Mouse (Mus musculus): ENCODE results near the gene Cemip2. TPM values are rescaled to one million over a fixed set of nuclear protein-coding genes. Genes with fewer than 3 reads are reported as not detected.
A peak's percentile ranks its signal among the peaks of the same experiment; 100 is the strongest.

The Cemip2 gene
- polyA plus RNA-seq, 1 experiment from 2014 or later = 51.7 TPM

DNA sequence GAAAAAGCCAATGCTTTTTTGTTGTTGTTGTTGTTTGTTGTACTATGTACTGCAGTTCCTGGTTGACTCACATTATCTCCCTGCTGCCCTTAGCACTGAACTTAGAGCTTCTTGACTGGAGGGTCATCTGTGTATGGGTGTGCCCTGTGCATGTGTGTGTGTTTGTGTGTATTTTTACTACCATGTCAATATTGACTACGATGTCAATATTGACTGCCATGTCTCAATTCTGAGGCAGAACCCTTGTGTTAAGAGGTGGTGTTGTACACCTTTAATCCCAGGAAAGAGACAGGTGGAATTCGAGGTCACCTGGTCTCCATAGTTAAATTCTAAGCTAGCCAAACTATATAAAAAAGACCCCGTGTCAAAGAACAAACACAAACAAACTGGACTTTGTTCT lies 5.6 kb downstream of the Cemip2 start:
- no peaks in the 10 kb centered on the region for H3K9me3 ChIP-seq (replicated peaks)
- H3K27me3 ChIP-seq (ENCODE audit: low read depth, poor library complexity, severe bottlenecking) = no peaks in the 10 kb centered on the region
- no peak overlapping the region for H3K4me3 ChIP-seq
- DNase-seq (ENCODE audit: low spot score) = no peak
- H3K27ac ChIP-seq = no peak overlapping the region
- H3K4me1 ChIP-seq = peaks cover 63% of the 10 kb centered on the region
- H3K36me3 ChIP-seq = no peaks in the 10 kb centered on the region
- WGBS = 83% methylated on average over 3 of the region's 3 CpGs

DNA sequence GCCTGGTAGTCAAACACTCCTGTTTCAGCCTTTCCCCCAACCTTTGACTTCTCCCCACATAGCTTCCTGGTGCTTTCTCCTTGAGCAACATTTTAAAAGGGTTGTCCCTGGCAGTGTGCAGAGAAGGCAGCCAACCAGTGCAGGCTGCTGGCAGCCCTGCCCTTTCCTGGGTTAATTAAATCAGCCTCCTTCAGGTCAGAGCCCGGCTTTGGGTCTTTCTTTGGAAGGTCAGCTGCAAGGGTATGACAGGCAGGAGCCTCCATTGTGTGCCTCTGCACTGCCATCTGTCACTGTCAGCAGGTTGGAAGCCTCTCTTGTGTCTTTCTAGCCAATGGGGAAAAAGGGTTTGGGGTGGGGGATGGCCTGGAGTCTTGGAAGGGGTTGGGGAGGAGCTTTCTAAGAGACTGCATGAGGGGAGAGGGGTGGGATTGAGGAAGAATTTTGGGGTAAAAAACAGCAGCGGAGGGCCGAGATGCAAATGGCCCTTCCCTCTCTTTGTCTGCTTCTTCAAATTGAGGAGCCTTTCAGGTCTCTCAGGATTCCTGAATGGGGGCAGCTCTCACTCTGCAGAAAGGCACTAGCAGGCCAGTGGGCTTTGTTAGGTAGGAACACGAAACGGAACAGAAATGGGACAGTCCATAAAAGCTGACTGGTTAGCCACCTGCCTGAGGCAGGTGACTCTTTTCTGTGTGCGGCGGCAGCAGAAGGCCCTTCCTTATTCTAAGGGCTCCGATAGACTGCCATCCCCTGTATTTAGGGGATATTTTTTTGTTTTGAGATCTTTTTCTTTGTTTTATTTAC lies 6.4 kb downstream of the Cemip2 start:
- peaks cover 61% of the 10 kb centered on the region for H3K4me1 ChIP-seq
- 20% methylated on average over 8 of the region's 8 CpGs for WGBS
- H3K27me3 ChIP-seq (ENCODE audit: low read depth, poor library complexity, severe bottlenecking) = no peaks in the 10 kb centered on the region
- peak overlapping the region; percentile 76 for H3K27ac ChIP-seq
- H3K9me3 ChIP-seq (replicated peaks) = no peaks in the 10 kb centered on the region
- no peaks in the 10 kb centered on the region for H3K36me3 ChIP-seq
- DNase-seq (ENCODE audit: low spot score) = peak; percentile 50
- peak overlapping the region; percentile 19; the same call in 1 of the 2 replicates for H3K4me3 ChIP-seq

DNA sequence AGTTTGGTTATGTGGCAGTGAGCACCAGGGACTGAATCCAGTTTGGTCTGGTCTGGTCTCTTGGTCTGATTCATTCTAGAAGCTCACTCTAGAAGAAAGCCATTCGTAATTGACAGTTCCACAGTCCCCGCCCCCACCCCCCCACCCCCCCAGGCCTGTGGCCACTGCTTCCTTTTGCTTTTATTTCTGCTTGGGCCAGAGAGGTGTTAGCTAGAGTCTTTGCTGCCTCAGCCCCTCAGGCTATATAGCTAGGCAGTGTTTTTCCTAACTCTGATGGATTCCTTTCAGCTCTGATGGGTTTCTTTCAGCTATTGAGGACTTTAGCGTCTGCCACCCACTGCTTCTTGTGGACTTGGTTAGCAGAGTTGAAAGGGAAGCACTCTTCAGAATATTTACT lies 7.0 kb downstream of the Cemip2 start:
- no peak overlapping the region for H3K4me3 ChIP-seq
- no peak for DNase-seq (ENCODE audit: low spot score)
- H3K4me1 ChIP-seq = peaks cover 59% of the 10 kb centered on the region
- peak overlapping the region; percentile 76 for H3K27ac ChIP-seq
- H3K27me3 ChIP-seq (ENCODE audit: low read depth, poor library complexity, severe bottlenecking) = no peaks in the 10 kb centered on the region
- no peaks in the 10 kb centered on the region for H3K9me3 ChIP-seq (replicated peaks)
- WGBS = 19% methylated on average over 3 of the region's 3 CpGs
- H3K36me3 ChIP-seq = 0 out of 2 replicates have a peak, but pooled peaks cover 3% of the 10 kb centered on the region

DNA sequence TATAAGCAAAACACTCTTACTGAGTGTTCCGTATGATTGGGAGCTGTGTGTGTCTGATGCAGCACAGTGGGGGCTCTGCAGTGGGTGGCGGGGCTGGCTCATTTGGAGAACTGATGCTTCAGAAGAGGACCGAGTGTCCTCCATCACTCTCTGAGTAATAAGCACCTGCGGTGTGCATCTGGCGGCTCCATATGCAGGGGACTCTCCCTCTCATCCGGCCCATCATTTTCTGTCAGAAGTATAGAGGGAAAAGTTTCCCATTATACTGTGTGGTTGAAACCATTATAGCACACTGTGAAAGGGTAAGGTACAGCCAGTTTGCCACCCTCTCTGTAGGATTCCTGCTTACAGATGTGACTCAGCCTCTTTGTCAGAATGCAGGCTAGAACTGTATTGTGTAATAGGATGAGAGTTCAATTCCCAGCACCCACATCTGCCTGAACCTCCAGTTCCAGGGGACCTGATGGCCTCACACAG lies 8.9 kb downstream of the Cemip2 start:
- Histone ChIP-seq H3K4me3 (no peak overlapping the region), H3K9me3 (replicated peaks) (no peaks in the 10 kb centered on the region), H3K4me1 (peaks cover 40% of the 10 kb centered on the region), H3K27ac (no peak overlapping the region), H3K27me3 (ENCODE audit: low read depth, poor library complexity, severe bottlenecking) (no peaks in the 10 kb centered on the region), H3K36me3 (0 out of 2 replicates have a peak, but pooled peaks cover 3% of the 10 kb centered on the region)
- DNase-seq (ENCODE audit: low spot score) = no peak
- 85% methylated on average over 6 of the region's 6 CpGs for WGBS

DNA sequence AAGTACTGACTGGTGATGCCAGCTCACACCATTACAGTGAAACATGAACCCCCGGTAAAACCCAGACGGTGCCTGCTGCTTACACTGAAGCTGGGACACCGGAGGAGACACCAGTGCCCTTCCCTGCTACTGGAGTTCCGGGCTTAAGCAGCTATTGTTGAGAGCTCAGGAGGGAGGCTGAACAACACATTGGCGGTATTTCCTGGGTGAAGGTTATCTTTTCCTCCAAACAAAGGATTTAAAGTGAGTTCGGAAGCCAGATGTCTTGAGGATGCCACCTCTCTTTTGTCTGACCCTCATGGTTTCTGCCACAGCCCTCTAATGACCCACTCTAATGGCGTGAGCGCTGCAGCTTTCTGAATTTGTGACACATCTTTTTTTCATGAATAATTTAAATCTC lies 10.9 kb downstream of the Cemip2 start:
- no peak overlapping the region for H3K4me3 ChIP-seq
- peaks cover 24% of the 10 kb centered on the region for H3K4me1 ChIP-seq
- H3K9me3 ChIP-seq (replicated peaks) = no peaks in the 10 kb centered on the region
- no peaks in the 10 kb centered on the region for H3K27me3 ChIP-seq (ENCODE audit: low read depth, poor library complexity, severe bottlenecking)
- no peak overlapping the region for H3K27ac ChIP-seq
- WGBS = 47% methylated on average over 8 of the region's 8 CpGs
- peaks cover 20% of the 10 kb centered on the region for H3K36me3 ChIP-seq
- no peak for DNase-seq (ENCODE audit: low spot score)

DNA sequence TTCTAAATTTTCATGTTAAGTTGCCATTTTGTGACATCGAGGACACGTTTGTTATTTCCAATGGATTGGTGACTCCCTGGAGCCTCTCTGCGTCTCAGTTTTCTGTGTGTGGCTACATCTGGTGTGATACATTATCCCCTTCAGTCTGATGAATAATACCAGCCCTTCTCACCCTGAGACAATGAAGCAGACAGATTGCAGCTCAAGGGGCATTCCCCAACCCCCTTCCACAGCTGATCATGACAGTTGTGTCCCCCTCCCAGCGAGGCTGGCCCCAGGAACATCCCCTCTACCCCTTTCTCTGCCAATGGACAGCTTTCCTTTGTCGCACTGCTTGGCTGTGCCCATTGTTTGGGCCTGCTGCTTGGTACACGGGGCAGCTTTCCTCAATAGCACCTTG lies 11.5 kb downstream of the Cemip2 start:
- Histone ChIP-seq H3K4me1 (peaks cover 17% of the 10 kb centered on the region), H3K4me3 (no peak overlapping the region), H3K36me3 (peaks cover 27% of the 10 kb centered on the region), H3K9me3 (replicated peaks) (no peaks in the 10 kb centered on the region), H3K27me3 (ENCODE audit: low read depth, poor library complexity, severe bottlenecking) (no peaks in the 10 kb centered on the region), H3K27ac (0 out of 2 replicates have a peak overlapping the region, but pooled peaks have one; percentile 19)
- no peak for DNase-seq (ENCODE audit: low spot score)
- WGBS = 64% methylated on average over 6 of the region's 6 CpGs

DNA sequence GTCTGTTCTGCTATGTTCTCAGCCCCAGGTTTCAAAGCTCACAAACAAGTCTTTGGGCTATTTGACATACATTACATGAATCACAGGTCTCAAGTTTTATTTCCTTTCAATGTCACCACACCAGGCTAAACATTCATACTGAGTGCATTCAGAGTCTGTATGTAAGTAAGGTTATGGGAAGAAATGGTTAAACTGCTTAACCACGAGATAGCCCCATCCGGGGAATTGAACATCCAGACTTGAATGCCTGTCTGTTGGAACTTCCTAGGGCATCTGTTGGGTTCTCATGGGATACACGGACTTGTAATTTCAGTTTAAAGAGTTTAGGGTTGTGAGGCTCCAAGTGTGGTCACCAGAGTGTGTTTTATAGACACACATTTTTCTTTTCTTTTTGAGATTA lies 13.2 kb downstream of the Cemip2 start:
- H3K9me3 ChIP-seq (replicated peaks) = no peaks in the 10 kb centered on the region
- H3K27me3 ChIP-seq (ENCODE audit: low read depth, poor library complexity, severe bottlenecking) = no peaks in the 10 kb centered on the region
- no peak overlapping the region for H3K4me3 ChIP-seq
- no peak overlapping the region for H3K27ac ChIP-seq
- H3K4me1 ChIP-seq = peaks cover 6% of the 10 kb centered on the region
- H3K36me3 ChIP-seq = peaks cover 43% of the 10 kb centered on the region
- WGBS = 90% methylated on average over 3 of the region's 3 CpGs
- no peak for DNase-seq (ENCODE audit: low spot score)

DNA sequence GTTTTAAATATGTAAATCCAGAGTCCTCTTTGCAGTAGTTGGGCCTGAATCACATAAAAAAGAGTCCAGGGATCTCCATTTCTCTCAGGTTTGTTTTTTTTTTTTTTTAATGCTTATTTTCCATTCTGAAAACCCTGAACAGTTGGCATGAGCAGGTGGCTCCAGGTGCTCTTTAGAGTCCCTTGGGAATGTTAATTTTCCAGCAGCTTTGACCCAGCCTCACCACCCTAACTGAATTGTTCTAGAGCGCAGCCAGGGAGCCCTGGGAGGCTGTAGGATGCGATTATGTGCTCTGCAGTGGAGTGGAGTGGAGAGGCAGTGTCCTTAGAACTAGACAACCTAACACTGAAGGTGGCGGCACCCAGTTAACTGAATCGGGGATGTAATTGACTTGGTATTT lies 13.7 kb downstream of the Cemip2 start:
- no peak for DNase-seq (ENCODE audit: low spot score)
- Histone ChIP-seq H3K36me3 (peaks cover 46% of the 10 kb centered on the region), H3K27me3 (ENCODE audit: low read depth, poor library complexity, severe bottlenecking) (no peaks in the 10 kb centered on the region), H3K9me3 (replicated peaks) (no peaks in the 10 kb centered on the region), H3K4me3 (no peak overlapping the region), H3K27ac (no peak overlapping the region), H3K4me1 (peaks cover 6% of the 10 kb centered on the region)
- 89% methylated on average over 4 of the region's 4 CpGs for WGBS

DNA sequence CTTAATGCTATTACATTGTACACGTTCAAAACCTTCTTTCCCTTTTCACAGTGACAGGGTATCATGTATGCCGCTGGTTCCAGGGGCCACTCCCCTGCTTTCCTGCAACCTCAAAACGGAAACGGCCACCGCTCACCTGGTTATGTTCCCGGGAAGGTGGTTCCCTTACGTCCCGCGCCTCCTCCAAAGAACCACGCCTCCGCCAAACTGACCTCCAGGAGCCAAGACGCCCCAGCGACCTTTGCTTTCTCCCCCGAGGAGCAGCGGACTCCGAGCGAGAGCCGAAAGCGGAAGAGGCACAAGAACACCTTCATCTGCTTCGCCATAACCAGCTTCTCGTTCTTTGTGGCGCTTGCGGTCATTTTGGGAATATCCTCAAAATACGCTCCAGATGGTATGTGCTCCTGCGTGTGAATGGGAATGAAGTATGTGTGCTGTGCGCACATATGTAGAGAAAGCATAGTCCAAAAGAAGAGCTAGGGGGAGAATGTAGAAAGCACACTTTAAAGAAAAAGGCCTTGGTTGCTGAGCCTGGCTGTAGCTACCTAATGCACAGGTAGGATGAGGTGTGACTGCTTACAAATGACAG lies 14.5 kb downstream of the Cemip2 start:
- H3K4me3 ChIP-seq = no peak overlapping the region
- H3K36me3 ChIP-seq = peaks cover 53% of the 10 kb centered on the region
- H3K9me3 ChIP-seq (replicated peaks) = no peaks in the 10 kb centered on the region
- no peaks in the 10 kb centered on the region for H3K27me3 ChIP-seq (ENCODE audit: low read depth, poor library complexity, severe bottlenecking)
- WGBS = 95% methylated on average over 26 of the region's 26 CpGs
- no peak overlapping the region for H3K27ac ChIP-seq
- DNase-seq (ENCODE audit: low spot score) = no peak
- peaks cover 6% of the 10 kb centered on the region for H3K4me1 ChIP-seq

DNA sequence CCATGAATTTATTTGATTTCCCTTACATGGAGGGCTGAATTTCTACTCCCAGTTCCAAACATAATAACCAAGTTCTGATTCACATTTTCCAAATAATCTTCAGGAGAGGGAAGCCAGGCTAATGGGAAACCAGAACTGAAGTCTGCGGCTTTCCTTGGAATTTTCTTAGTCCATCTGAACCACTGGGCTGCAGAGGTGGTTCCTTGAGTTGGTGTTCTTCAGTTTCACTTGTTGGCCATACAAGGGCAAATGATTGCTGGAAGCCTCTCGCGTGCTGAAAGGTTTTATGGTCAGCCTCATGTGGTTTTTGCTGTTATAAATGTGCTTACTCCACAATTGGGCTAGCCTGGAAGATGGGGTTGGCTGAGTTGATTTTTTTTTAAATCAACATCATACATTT lies 16.4 kb downstream of the Cemip2 start:
- Histone ChIP-seq H3K4me3 (no peak overlapping the region), H3K4me1 (peaks cover 5% of the 10 kb centered on the region), H3K27ac (no peak overlapping the region), H3K36me3 (peaks cover 72% of the 10 kb centered on the region), H3K9me3 (replicated peaks) (no peaks in the 10 kb centered on the region), H3K27me3 (ENCODE audit: low read depth, poor library complexity, severe bottlenecking) (no peaks in the 10 kb centered on the region)
- no peak for DNase-seq (ENCODE audit: low spot score)
- 92% methylated on average over 3 of the region's 3 CpGs for WGBS

DNA sequence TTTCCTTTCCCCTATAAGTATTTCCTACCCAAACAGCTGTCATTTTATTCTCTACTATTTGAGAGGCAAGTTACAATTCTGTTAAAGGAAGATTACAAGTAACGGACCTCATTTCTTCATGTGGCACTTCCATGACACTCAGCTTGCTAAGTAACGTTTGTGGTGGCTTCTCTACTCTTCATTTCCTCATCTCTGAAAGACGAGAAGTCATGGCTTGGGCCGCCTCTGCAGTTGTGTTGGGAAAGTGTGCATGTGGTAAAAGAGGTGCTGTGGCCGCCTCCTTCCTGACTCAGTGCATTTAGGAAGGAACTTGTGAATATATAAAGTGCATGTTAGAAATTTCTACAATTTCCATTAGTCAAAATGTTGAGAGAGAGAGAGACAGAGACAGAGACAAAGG lies 18.2 kb downstream of the Cemip2 start:
- Histone ChIP-seq H3K9me3 (replicated peaks) (no peaks in the 10 kb centered on the region), H3K27me3 (ENCODE audit: low read depth, poor library complexity, severe bottlenecking) (no peaks in the 10 kb centered on the region), H3K4me3 (no peak overlapping the region), H3K4me1 (peaks cover 3% of the 10 kb centered on the region; the same call in 1 of the 2 replicates), H3K27ac (no peak overlapping the region), H3K36me3 (peaks cover 87% of the 10 kb centered on the region)
- DNase-seq (ENCODE audit: low spot score) = no peak
- 87% methylated on average over 5 of the region's 5 CpGs for WGBS

DNA sequence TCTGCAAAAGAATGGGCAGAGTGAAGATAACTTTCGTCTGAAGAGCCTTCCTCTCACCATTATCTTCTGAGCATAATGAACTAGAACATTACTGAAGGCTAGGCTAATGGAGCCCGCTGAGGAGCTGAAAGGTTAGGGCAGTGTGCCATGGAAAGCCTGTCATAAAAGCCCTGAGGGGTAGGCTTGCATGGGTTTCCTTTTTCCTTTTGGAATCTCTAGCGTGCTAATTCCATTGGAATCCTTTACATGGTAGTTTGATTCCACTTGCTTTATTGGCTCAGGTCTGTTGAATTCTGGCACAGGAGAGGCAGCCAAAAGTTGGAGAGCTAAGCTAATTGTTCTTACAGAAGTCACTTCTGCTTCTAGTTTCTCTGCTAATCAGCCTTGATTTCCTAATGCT lies 20.6 kb downstream of the Cemip2 start:
- H3K27me3 ChIP-seq (ENCODE audit: low read depth, poor library complexity, severe bottlenecking) = no peaks in the 10 kb centered on the region
- DNase-seq (ENCODE audit: low spot score) = no peak
- H3K36me3 ChIP-seq = peaks cover 97% of the 10 kb centered on the region
- peaks cover 3% of the 10 kb centered on the region; the same call in 1 of the 2 replicates for H3K4me1 ChIP-seq
- WGBS = 88% methylated on average over 3 of the region's 3 CpGs
- H3K9me3 ChIP-seq (replicated peaks) = no peaks in the 10 kb centered on the region
- no peak overlapping the region for H3K4me3 ChIP-seq
- H3K27ac ChIP-seq = no peak overlapping the region

Data from limb, embryonic 10.5 days (tissue).